Mouse (Mus musculus): ENCODE results near the gene Txndc12.

The Txndc12 gene

GRCm38 (mm10) chr4:108834115-108834970, at the start of gene Txndc12:
Txndc12 (plus strand) TSS chr4:108834601.
- DNase-seq, result peak; percentile 85

GRCm38 (mm10) chr4:108789258-108789936, 45.0 kb upstream of the Txndc12 start:
- DNase-seq, result no peak

- no peak for DNase-seq
Observed at GRCm38 (mm10) chr4:108790507-108790906, 43.9 kb upstream of the Txndc12 start.

GRCm38 (mm10) chr4:108793941-108794340, 40.5 kb upstream of the Txndc12 start:
- no peak for DNase-seq

GRCm38 (mm10) chr4:108796701-108797100, 37.7 kb upstream of the Txndc12 start:
- no peak for DNase-seq

GRCm38 (mm10) chr4:108798083-108798830, 36.1 kb upstream of the Txndc12 start:
- peak; percentile 45 for DNase-seq

GRCm38 (mm10) chr4:108803535-108803934, 30.9 kb upstream of the Txndc12 start:
- DNase-seq, result no peak

- no peak for DNase-seq
Observed at GRCm38 (mm10) chr4:108811142-108811541, 23.3 kb upstream of the Txndc12 start.

- no peak for DNase-seq
Observed at GRCm38 (mm10) chr4:108811550-108811949, 22.9 kb upstream of the Txndc12 start.

- no peak for DNase-seq
Observed at GRCm38 (mm10) chr4:108825677-108826076, 8.7 kb upstream of the Txndc12 start.

- DNase-seq, result no peak
Observed at GRCm38 (mm10) chr4:108826096-108826495, 8.3 kb upstream of the Txndc12 start.

GRCm38 (mm10) chr4:108826643-108827042, 7.8 kb upstream of the Txndc12 start:
- DNase-seq, result no peak

- DNase-seq, result no peak
Observed at GRCm38 (mm10) chr4:108830698-108831097, 3.7 kb upstream of the Txndc12 start.

- DNase-seq, result peak; percentile 92
Observed at GRCm38 (mm10) chr4:108832916-108833827, 1.2 kb upstream of the Txndc12 start, which contains the start of gene Btf3l4. Btf3l4 (minus strand) TSS chr4:108833614.

- no peak for DNase-seq
Observed at GRCm38 (mm10) chr4:108833828-108834114, 630 bp upstream of the Txndc12 start.

- peak; percentile 55 for DNase-seq
Observed at GRCm38 (mm10) chr4:108834971-108835311, 540 bp downstream of the Txndc12 start.

GRCm38 (mm10) chr4:108835496-108835895, 1.1 kb downstream of the Txndc12 start:
- no peak for DNase-seq

- DNase-seq, result peak; percentile 57
Observed at GRCm38 (mm10) chr4:108838031-108838430, 3.6 kb downstream of the Txndc12 start.

- no peak for DNase-seq
Observed at GRCm38 (mm10) chr4:108841920-108842578, 7.6 kb downstream of the Txndc12 start.

GRCm38 (mm10) chr4:108843336-108843735, 8.9 kb downstream of the Txndc12 start:
- no peak for DNase-seq

GRCm38 (mm10) chr4:108845824-108846569, 11.6 kb downstream of the Txndc12 start:
- no peak for DNase-seq

Data from cerebellum, adult 11-12 months (tissue).